Mouse (Mus musculus): ENCODE measurements around the gene Myh7b.

DNA sequence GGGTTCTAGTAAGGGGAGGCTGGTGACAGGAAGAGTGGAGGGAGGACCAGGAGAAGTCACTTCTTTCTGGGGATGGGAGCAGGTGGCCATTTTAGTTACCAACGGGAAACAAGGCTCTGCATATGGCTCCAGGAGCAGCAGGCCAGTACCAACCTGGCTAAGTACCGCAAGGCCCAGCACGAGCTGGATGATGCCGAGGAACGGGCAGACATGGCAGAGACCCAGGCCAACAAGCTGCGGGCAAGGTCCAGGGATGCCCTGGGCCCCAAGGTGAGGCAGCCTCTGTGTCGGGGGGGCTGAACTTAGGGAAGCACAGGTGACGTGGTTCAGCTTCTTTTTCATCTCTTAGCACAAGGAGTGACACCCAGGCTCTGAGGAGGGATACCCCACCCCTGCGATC lies 22.7 kb downstream of the Myh7b start:
- TF ChIP-seq CTCF (IDR thresholded peaks at IDR 0.05), result no peak
- TF ChIP-seq EP300 (IDR thresholded peaks at IDR 0.05), result no peak

Data from lung, postnatal 0 days (tissue).